Mouse (Mus musculus): Measurements from ENCODE around the gene Rps6kc1. TPM values are rescaled to one million over a fixed set of nuclear protein-coding genes. Genes with fewer than 3 reads are reported as not detected.
A peak's percentile ranks its signal among the peaks of the same experiment; 100 is the strongest.

Rps6kc1 gene
- total and polyA plus RNA-seq, 2 experiments from 2014 or later, result 7.3 to 9.7 TPM

DNA sequence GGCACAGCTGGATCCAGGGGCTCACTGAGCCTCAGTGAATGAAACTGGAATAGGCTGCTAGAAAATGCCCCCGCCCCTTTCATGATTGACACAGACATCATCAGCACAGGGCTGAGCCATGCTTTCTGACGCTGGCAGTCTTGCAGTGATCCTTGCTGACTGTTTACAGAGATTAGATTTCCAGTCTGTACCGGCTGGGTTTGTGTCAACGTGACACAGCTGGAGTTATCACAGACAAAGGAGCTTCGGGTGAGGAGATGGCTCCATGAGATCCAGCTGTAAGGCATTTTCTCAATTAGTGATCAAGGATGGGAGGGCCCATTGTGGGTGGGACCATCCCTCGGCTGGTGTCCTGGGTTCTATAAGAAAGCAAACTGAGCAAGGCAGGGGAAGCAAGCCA is 214.0 kb downstream of the Rps6kc1 start:
- no peaks in the 10 kb centered on the region for H3K36me3 ChIP-seq (replicated peaks; ENCODE audit: control insufficient read depth, insufficient read depth, low read length)
- no peak overlapping the region for H3K9ac ChIP-seq (replicated peaks; ENCODE audit: low read depth, low read length)
- no peak overlapping the region for H3K4me3 ChIP-seq (ENCODE audit: low read depth, low read length)
- no peak overlapping the region for H3K4me2 ChIP-seq (ENCODE audit: low read depth, low read length)
- no peak for ATAC-seq (ENCODE audit: insufficient read depth, low read depth)
- no peaks in the 10 kb centered on the region for H3K4me1 ChIP-seq (ENCODE audit: control insufficient read depth, insufficient read depth)
- WGBS, result 35% methylated on average over 6 of the region's 6 CpGs
- H3K9me3 ChIP-seq (replicated peaks; ENCODE audit: control insufficient read depth, low read length), result no peaks in the 10 kb centered on the region
- no peak overlapping the region for H3K27ac ChIP-seq (ENCODE audit: low read depth)
- no peak for TF ChIP-seq CTCF (IDR thresholded peaks at IDR 0.05; ENCODE audit: low read depth)
- TF ChIP-seq EP300 (IDR thresholded peaks at IDR 0.05; ENCODE audit: low read depth), result no peak
- H3K27me3 ChIP-seq (ENCODE audit: control insufficient read depth, insufficient read depth, low read length), result no peaks in the 10 kb centered on the region
- DNase-seq (ENCODE audit: low spot score), result no peak

DNA sequence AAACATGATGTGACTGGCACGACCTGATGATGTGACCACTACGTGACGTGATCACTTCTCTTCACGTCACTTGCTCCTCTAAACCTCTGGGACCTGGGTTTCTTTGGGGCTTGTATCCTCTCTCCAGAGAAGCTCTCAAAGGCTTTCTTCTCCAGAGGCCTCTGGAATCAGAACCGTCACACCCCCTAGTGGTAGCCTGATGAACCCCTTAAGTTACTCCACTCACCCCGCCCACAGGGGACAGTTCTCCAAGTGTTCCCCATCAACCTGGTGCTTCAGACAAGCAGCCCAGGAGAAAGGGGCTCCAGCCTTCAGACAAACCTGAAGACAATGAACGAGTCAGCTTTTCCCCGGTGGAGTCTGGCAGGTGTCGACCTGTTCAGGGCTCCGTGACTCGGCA is 216.0 kb downstream of the Rps6kc1 start:
- Histone ChIP-seq H3K4me1 (ENCODE audit: control insufficient read depth, insufficient read depth) (0 out of 2 replicates have a peak, but pooled peaks cover 1% of the 10 kb centered on the region), H3K9ac (replicated peaks; ENCODE audit: low read depth, low read length) (no peak overlapping the region), H3K27ac (ENCODE audit: low read depth) (no peak overlapping the region), H3K27me3 (ENCODE audit: control insufficient read depth, insufficient read depth, low read length) (no peaks in the 10 kb centered on the region), H3K4me2 (ENCODE audit: low read depth, low read length) (no peak overlapping the region), H3K4me3 (ENCODE audit: low read depth, low read length) (no peak overlapping the region), H3K9me3 (replicated peaks; ENCODE audit: control insufficient read depth, low read length) (no peaks in the 10 kb centered on the region), H3K36me3 (replicated peaks; ENCODE audit: control insufficient read depth, insufficient read depth, low read length) (no peaks in the 10 kb centered on the region)
- WGBS, result 63% methylated on average over 11 of the region's 11 CpGs
- ATAC-seq (ENCODE audit: insufficient read depth, low read depth), result peak; percentile 74
- TF ChIP-seq EP300 (IDR thresholded peaks at IDR 0.05; ENCODE audit: low read depth) (no peak), CTCF (IDR thresholded peaks at IDR 0.05; ENCODE audit: low read depth) (peak; percentile 70)
- peak; percentile 60 for DNase-seq (ENCODE audit: low spot score)

- 59% methylated on average over 29 of the region's 29 CpGs for WGBS
- TF ChIP-seq EP300 (IDR thresholded peaks at IDR 0.05; ENCODE audit: low read depth) (no peak), CTCF (IDR thresholded peaks at IDR 0.05; ENCODE audit: low read depth) (no peak)
- Histone ChIP-seq H3K9ac (replicated peaks; ENCODE audit: low read depth, low read length) (no peak overlapping the region), H3K27me3 (ENCODE audit: control insufficient read depth, insufficient read depth, low read length) (no peaks in the 10 kb centered on the region), H3K9me3 (replicated peaks; ENCODE audit: control insufficient read depth, low read length) (no peaks in the 10 kb centered on the region), H3K4me2 (ENCODE audit: low read depth, low read length) (0 out of 2 replicates have a peak overlapping the region, but pooled peaks have one; percentile 5), H3K4me3 (ENCODE audit: low read depth, low read length) (no peak overlapping the region), H3K27ac (ENCODE audit: low read depth) (no peak overlapping the region), H3K36me3 (replicated peaks; ENCODE audit: control insufficient read depth, insufficient read depth, low read length) (no peaks in the 10 kb centered on the region), H3K4me1 (ENCODE audit: control insufficient read depth, insufficient read depth) (0 out of 2 replicates have a peak, but pooled peaks cover 5% of the 10 kb centered on the region)
- DNase-seq (ENCODE audit: low spot score), result no peak
- no peak for ATAC-seq (ENCODE audit: insufficient read depth, low read depth)
Observed at GRCm38 (mm10) chr1:190690528-190691262, 220.9 kb downstream of the Rps6kc1 start.

DNA sequence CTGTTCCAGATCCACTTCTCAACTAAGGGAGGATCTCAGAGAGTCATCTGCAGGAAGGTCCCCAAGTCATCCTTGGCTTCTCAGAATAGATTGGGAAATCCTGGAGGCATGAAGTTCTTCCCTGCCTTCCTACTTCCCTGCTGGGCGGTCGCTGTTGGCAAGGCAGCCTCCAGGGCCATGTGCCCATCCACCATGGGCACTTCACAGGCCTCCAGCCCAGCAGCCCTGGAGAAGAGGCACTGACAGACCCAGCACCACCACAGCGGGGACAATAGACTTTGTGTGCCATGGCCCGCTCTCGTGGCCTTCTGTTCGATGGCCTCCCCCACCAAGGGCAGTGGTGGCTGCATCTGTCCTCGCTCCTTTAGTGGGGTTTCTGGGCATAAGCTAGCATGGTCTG is 228.5 kb downstream of the Rps6kc1 start:
- H3K4me1 ChIP-seq (ENCODE audit: control insufficient read depth, insufficient read depth), result no peaks in the 10 kb centered on the region
- H3K4me2 ChIP-seq (ENCODE audit: low read depth, low read length), result no peak overlapping the region
- H3K9ac ChIP-seq (replicated peaks; ENCODE audit: low read depth, low read length), result no peak overlapping the region
- H3K4me3 ChIP-seq (ENCODE audit: low read depth, low read length), result no peak overlapping the region
- ATAC-seq (ENCODE audit: insufficient read depth, low read depth) (no peak), DNase-seq (ENCODE audit: low spot score) (no peak)
- H3K27ac ChIP-seq (ENCODE audit: low read depth), result no peak overlapping the region
- H3K27me3 ChIP-seq (ENCODE audit: control insufficient read depth, insufficient read depth, low read length), result no peaks in the 10 kb centered on the region
- no peaks in the 10 kb centered on the region for H3K9me3 ChIP-seq (replicated peaks; ENCODE audit: control insufficient read depth, low read length)
- WGBS, result 96% methylated on average over 7 of the region's 7 CpGs
- H3K36me3 ChIP-seq (replicated peaks; ENCODE audit: control insufficient read depth, insufficient read depth, low read length), result no peaks in the 10 kb centered on the region
- TF ChIP-seq CTCF (IDR thresholded peaks at IDR 0.05; ENCODE audit: low read depth), result no peak
- TF ChIP-seq EP300 (IDR thresholded peaks at IDR 0.05; ENCODE audit: low read depth), result no peak

- no peak overlapping the region for H3K4me3 ChIP-seq (ENCODE audit: low read depth, low read length)
- H3K36me3 ChIP-seq (replicated peaks; ENCODE audit: control insufficient read depth, insufficient read depth, low read length), result no peaks in the 10 kb centered on the region
- 66% methylated on average over 25 of the region's 25 CpGs for WGBS
- no peaks in the 10 kb centered on the region for H3K4me1 ChIP-seq (ENCODE audit: control insufficient read depth, insufficient read depth)
- H3K27me3 ChIP-seq (ENCODE audit: control insufficient read depth, insufficient read depth, low read length), result no peaks in the 10 kb centered on the region
- no peak for DNase-seq (ENCODE audit: low spot score)
- H3K9me3 ChIP-seq (replicated peaks; ENCODE audit: control insufficient read depth, low read length), result no peaks in the 10 kb centered on the region
- H3K27ac ChIP-seq (ENCODE audit: low read depth), result no peak overlapping the region
- ATAC-seq (ENCODE audit: insufficient read depth, low read depth), result no peak
- no peak overlapping the region for H3K9ac ChIP-seq (replicated peaks; ENCODE audit: low read depth, low read length)
- no peak overlapping the region for H3K4me2 ChIP-seq (ENCODE audit: low read depth, low read length)
- no peak for TF ChIP-seq EP300 (IDR thresholded peaks at IDR 0.05; ENCODE audit: low read depth)
- TF ChIP-seq CTCF (IDR thresholded peaks at IDR 0.05; ENCODE audit: low read depth), result no peak
Observed at GRCm38 (mm10) chr1:190682021-190682926, 229.3 kb downstream of the Rps6kc1 start.
